Mouse (Mus musculus) neural tube, embryonic 14.5 days (tissue): ENCODE measurements around the gene Adgrb3. TPM values are rescaled to one million over a fixed set of nuclear protein-coding genes. Genes with fewer than 3 reads are reported as not detected.
"Not testable (repeated sequence)": the region's sequence is repeated elsewhere in the genome, so short reads cannot be mapped to it uniquely, and the experiment has no call there.

ENCODE experiments used
- ATAC-seq: fragments of 200-750 bp; cut with Nextera tagmentation; 2 replicates; pipeline ENCODE4 v1.8.0; 2017; ENCODE audit warnings: low read depth, mild to moderate bottlenecking, moderate TSS enrichment, moderate library complexity
- H3K27ac ChIP-seq: fragments of 300-500 bp; sonication (generic); 2 replicates; pipeline ENCODE4 v1.5.1; 2014; ENCODE audit warnings: low read depth, mild to moderate bottlenecking, control low read depth, low read length, moderate library complexity, mixed read lengths
- H3K27me3 ChIP-seq: fragments of 300-500 bp; sonication (generic); 2 replicates; pipeline ENCODE4 v1.6.1; 2014; ENCODE audit warnings: low read length; ENCODE audit not compliant: control insufficient read depth, insufficient read depth
- H3K36me3 ChIP-seq: fragments of 300-500 bp; sonication (generic); 2 replicates; pipeline ENCODE4 v1.6.1; 2014; ENCODE audit warnings: low read length, mixed read lengths; ENCODE audit not compliant: control insufficient read depth, insufficient read depth
- H3K4me1 ChIP-seq: fragments of 300-500 bp; sonication (generic); 2 replicates; pipeline ENCODE4 v1.6.1; 2014; ENCODE audit warnings: low read length; ENCODE audit not compliant: control insufficient read depth, insufficient read depth
- H3K4me2 ChIP-seq: fragments of 300-500 bp; sonication (generic); 2 replicates; pipeline ENCODE4 v1.6.1; 2014; ENCODE audit warnings: mild to moderate bottlenecking, low read depth, low read length, control low read depth
- H3K4me3 ChIP-seq: fragments of 300-500 bp; sonication (generic); 2 replicates; pipeline ENCODE4 v1.5.1; 2014; ENCODE audit warnings: low read depth, low read length, control low read depth, mixed read lengths
- H3K9ac ChIP-seq: fragments of 300-500 bp; sonication (generic); replicated peaks from 2 replicates; pipeline ENCODE4 v1.6.1; 2014; ENCODE audit warnings: low read depth, mild to moderate bottlenecking, control low read depth, low read length, mixed read lengths
- H3K9me3 ChIP-seq: fragments of 300-500 bp; sonication (generic); 2 replicates; pipeline ENCODE4 v1.6.1; 2016; ENCODE audit warnings: low read length; ENCODE audit not compliant: control insufficient read depth
- WGBS: fragments of 180-500 bp; shearing (Covaris S2); extraction: QIAGEN DNeasy Blood & Tissue Kit; methylation state at CpG from one replicate; pipeline ENCODE4 v1.1.7; 2014; 5-methylcytosine and 5-hydroxymethylcytosine counted together
- polyA plus RNA-seq: library from polyadenylated mRNA; unstranded; fragments of >200 nt; fragmentation: Nextera tagmentation; extraction: Ambion mirVana; gene quantifications from 2 replicates; pipeline ENCODE4 v1.2.1, GENCODE M21; 2014

Adgrb3 gene
- polyA plus RNA-seq, 1 experiment from 2014 or later: 71.2 TPM

GRCm38 (mm10) chr1:25510321-25511055, 319.0 kb downstream of the Adgrb3 start:
- Histone ChIP-seq H3K27ac (no peak overlapping the region), H3K9me3 (no peaks in the 10 kb centered on the region), H3K4me3 (no peak overlapping the region), H3K27me3 (no peaks in the 10 kb centered on the region), H3K36me3 (no peaks in the 10 kb centered on the region), H3K4me1 (no peaks in the 10 kb centered on the region), H3K4me2 (no peak overlapping the region), H3K9ac (no peak overlapping the region)
- WGBS: 63% methylated on average over 10 of the region's 10 CpGs
- ATAC-seq: no peak

GRCm38 (mm10) chr1:25504313-25504712, 325.2 kb downstream of the Adgrb3 start:
- H3K4me1 ChIP-seq: peaks cover 5% of the 10 kb centered on the region; the same call in 1 of the 2 replicates
- peak; percentile 96 for ATAC-seq
- H3K4me3 ChIP-seq: no peak overlapping the region
- 4% methylated on average over 4 of the region's 4 CpGs for WGBS
- no peak overlapping the region for H3K9ac ChIP-seq
- peak overlapping the region; percentile 61 for H3K27ac ChIP-seq
- H3K27me3 ChIP-seq: no peaks in the 10 kb centered on the region
- H3K4me2 ChIP-seq: no peak overlapping the region
- H3K36me3 ChIP-seq: no peaks in the 10 kb centered on the region
- no peaks in the 10 kb centered on the region for H3K9me3 ChIP-seq

DNA sequence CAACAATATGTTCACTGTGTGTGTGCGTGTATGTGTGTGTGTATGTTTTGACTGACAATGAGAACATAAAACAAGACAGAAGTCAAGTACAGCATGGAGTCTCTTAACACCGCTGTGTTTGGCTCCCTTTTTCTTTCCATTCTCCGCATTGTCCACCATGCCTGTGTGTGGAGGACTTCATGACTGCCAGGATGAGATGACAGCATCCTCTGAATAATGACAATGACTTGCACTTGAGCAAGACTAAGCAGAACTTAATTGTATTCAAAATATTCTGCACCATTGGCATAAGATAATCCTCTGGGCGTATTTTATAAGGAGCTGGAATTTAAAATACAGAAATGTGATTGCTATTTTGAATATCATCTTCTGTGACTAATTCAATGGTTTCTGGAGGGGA, 326.0 kb downstream of the Adgrb3 start:
- no peak overlapping the region for H3K9ac ChIP-seq
- H3K9me3 ChIP-seq: no peaks in the 10 kb centered on the region
- peaks cover 5% of the 10 kb centered on the region; the same call in 1 of the 2 replicates for H3K4me1 ChIP-seq
- no peaks in the 10 kb centered on the region for H3K27me3 ChIP-seq
- H3K27ac ChIP-seq: no peak overlapping the region
- ATAC-seq: no peak
- no peaks in the 10 kb centered on the region for H3K36me3 ChIP-seq
- H3K4me2 ChIP-seq: no peak overlapping the region
- 76% methylated on average over 4 of the region's 4 CpGs for WGBS
- no peak overlapping the region for H3K4me3 ChIP-seq

GRCm38 (mm10) chr1:25495202-25495914, 334.1 kb downstream of the Adgrb3 start:
- Histone ChIP-seq H3K27ac (no peak overlapping the region), H3K27me3 (no peaks in the 10 kb centered on the region), H3K4me3 (no peak overlapping the region), H3K36me3 (no peaks in the 10 kb centered on the region), H3K9me3 (no peaks in the 10 kb centered on the region), H3K9ac (no peak overlapping the region), H3K4me1 (no peaks in the 10 kb centered on the region), H3K4me2 (no peak overlapping the region)
- no peak for ATAC-seq
- WGBS: 88% methylated on average over 3 of the region's 3 CpGs

DNA sequence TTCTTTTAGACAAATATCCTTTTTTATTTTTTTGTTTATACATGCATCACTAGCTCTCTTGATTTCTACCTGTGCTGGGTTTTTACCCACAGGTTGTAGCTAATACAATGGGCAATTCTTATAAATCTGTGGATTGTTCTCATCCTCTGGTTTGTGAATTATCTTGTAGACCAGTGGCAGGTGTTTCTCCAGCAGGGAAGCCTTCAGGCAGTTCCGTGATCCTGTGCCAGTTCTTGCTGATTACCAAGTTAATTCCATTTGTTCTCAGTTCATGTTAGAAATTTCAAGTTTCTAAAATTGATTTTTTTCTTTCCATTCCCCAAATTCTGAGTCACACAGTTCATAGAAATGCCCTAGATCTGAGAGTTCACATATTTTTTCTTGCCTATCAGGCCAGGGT, 338.0 kb downstream of the Adgrb3 start:
- Histone ChIP-seq H3K36me3 (no peaks in the 10 kb centered on the region), H3K27ac (no peak overlapping the region), H3K9ac (no peak overlapping the region), H3K4me1 (no peaks in the 10 kb centered on the region), H3K9me3 (no peaks in the 10 kb centered on the region), H3K4me2 (no peak overlapping the region), H3K27me3 (no peaks in the 10 kb centered on the region), H3K4me3 (no peak overlapping the region)
- WGBS: 79% methylated on average over 1 of the region's 1 CpGs
- no peak for ATAC-seq

DNA sequence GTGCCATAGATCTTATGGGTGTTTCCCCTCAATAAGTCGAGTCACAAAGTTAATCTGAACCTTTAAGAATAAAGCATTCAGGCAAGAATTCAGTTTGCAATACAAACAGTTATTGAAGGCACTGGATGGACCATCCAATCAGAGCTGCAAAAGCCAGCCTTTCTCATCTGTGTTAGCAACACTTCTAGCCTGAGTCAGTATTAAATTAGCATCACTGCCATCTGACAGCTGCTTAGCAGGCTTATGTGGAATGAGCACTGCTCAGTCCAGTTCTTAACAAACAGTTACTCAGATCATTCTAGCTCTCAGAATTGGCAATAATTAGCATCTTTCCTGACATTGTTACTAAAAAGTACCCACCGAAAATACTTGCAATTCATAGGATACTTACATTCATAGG, 339.3 kb downstream of the Adgrb3 start:
- no peak overlapping the region for H3K4me2 ChIP-seq
- H3K27ac ChIP-seq: no peak overlapping the region
- H3K4me3 ChIP-seq: no peak overlapping the region
- no peaks in the 10 kb centered on the region for H3K27me3 ChIP-seq
- H3K9ac ChIP-seq: no peak overlapping the region
- ATAC-seq: no peak
- no peaks in the 10 kb centered on the region for H3K9me3 ChIP-seq
- no peaks in the 10 kb centered on the region for H3K36me3 ChIP-seq
- H3K4me1 ChIP-seq: no peaks in the 10 kb centered on the region
- 87% methylated on average over 2 of the region's 2 CpGs for WGBS

- H3K36me3 ChIP-seq: no peaks in the 10 kb centered on the region
- no peak for ATAC-seq
- whole genome bisulfite sequencing: 83% methylated on average over 3 of the region's 3 CpGs
Observed at GRCm38 (mm10) chr1:25475699-25476098, 353.8 kb downstream of the Adgrb3 start.

GRCm38 (mm10) chr1:25474469-25474868, 355.0 kb downstream of the Adgrb3 start:
- Histone ChIP-seq H3K27ac (no peak overlapping the region), H3K9me3 (no peaks in the 10 kb centered on the region), H3K4me2 (no peak overlapping the region), H3K36me3 (no peaks in the 10 kb centered on the region), H3K9ac (no peak overlapping the region), H3K4me1 (no peaks in the 10 kb centered on the region), H3K4me3 (no peak overlapping the region), H3K27me3 (no peaks in the 10 kb centered on the region)
- peak; percentile 60; the same call in 1 of the 2 replicates for ATAC-seq
- 61% methylated on average over 11 of the region's 11 CpGs for WGBS

More at GRCm38 (mm10) chr1:25475699-25476098, 353.8 kb downstream of the Adgrb3 start:
- Histone ChIP-seq H3K4me1 (no peaks in the 10 kb centered on the region), H3K27me3 (no peaks in the 10 kb centered on the region), H3K27ac (no peak overlapping the region), H3K4me3 (no peak overlapping the region), H3K9me3 (no peaks in the 10 kb centered on the region), H3K9ac (no peak overlapping the region), H3K4me2 (no peak overlapping the region)

- not testable (repeated sequence) for H3K9me3 ChIP-seq, H3K27ac ChIP-seq, H3K4me1 ChIP-seq, H3K9ac ChIP-seq, ATAC-seq, H3K4me2 ChIP-seq, H3K4me3 ChIP-seq, H3K36me3 ChIP-seq, H3K27me3 ChIP-seq
- WGBS: 52% methylated on average over 2 of the region's 2 CpGs
Observed at GRCm38 (mm10) chr1:25471612-25472011, 357.9 kb downstream of the Adgrb3 start.
